Mouse (Mus musculus) cerebellum, adult 2 months (tissue): ENCODE results near the gene Ezr.

Source experiments
- CTCF ChIP-seq: fragments of 200-500 bp; IDR thresholded peaks from 2 replicates; pipeline ENCODE4 v1.5.1; 2011; ENCODE audit warnings: low read depth, mild to moderate bottlenecking, control low read depth, low read length, moderate library complexity, borderline replicate concordance; ENCODE audit not compliant: insufficient read depth
- POLR2A ChIP-seq: fragments of 200-500 bp; IDR thresholded peaks from 2 replicates; pipeline ENCODE4 v1.6.1; 2011; ENCODE audit warnings: low read length, control low read depth, borderline replicate concordance; ENCODE audit not compliant: insufficient read depth

GRCm38 (mm10) chr17:6755873-6756272 lies 26.7 kb downstream of the Ezr start:
- no peak for TF ChIP-seq CTCF
- no peak for TF ChIP-seq POLR2A
